Mouse (Mus musculus) heart, postnatal 10 days (tissue): ENCODE data around the gene Herpud2. TPM values are rescaled to one million over a fixed set of nuclear protein-coding genes. Genes with fewer than 3 reads are reported as not detected.

Experiments used
- DNase-seq, 2 experiments: peaks; one replicate each; pipeline ENCODE4 v3.0.0; 2021
- intact Hi-C: fragments of 180-260 bp; cut with DNase I; formaldehyde crosslinking; loops from one replicate; pipeline ENCODE4 v1.15.1; 2025
- total RNA-seq, 2 experiments: library from RNA; stranded (reverse); gene quantifications; 2 replicates each; pipeline ENCODE4 v1.2.3; 2021

Gene Herpud2
- total RNA-seq = 10 to 100 TPM; 40.4 to 42.1 TPM

- DNase-seq = peak; percentile 95
- intact Hi-C loops = loop anchor here (5.0 kb wide), 2 partner anchors 101 to 331 kb away; partner anchors contain the start of genes Eepd1 and Sept7
Measured at GRCm38 (mm10) chr9:25151611-25152241, at the start of gene Herpud2. Herpud2 (minus strand) TSS chr9:25151820.

- no peak for DNase-seq
- intact Hi-C loops = no loop called here
Measured at GRCm38 (mm10) chr9:25200987-25201386, 49.4 kb upstream of the Herpud2 start.

GRCm38 (mm10) chr9:25200148-25200547 is 48.5 kb upstream of the Herpud2 start:
- DNase-seq = no peak
- intact Hi-C loops = no loop called here

GRCm38 (mm10) chr9:25196746-25197145 is 45.1 kb upstream of the Herpud2 start:
- no peak for DNase-seq
- intact Hi-C loops = no loop called here

GRCm38 (mm10) chr9:25191612-25192011 is 40.0 kb upstream of the Herpud2 start:
- no peak for DNase-seq
- intact Hi-C loops = no loop called here

- no peak for DNase-seq
- intact Hi-C loops = no loop called here
Measured at GRCm38 (mm10) chr9:25186501-25186900, 34.9 kb upstream of the Herpud2 start.

- intact Hi-C loops = no loop called here
- no peak for DNase-seq
Measured at GRCm38 (mm10) chr9:25185854-25186253, 34.2 kb upstream of the Herpud2 start.

GRCm38 (mm10) chr9:25184606-25185005 is 33.0 kb upstream of the Herpud2 start:
- no peak for DNase-seq
- intact Hi-C loops = no loop called here

GRCm38 (mm10) chr9:25178066-25178465 is 26.4 kb upstream of the Herpud2 start:
- intact Hi-C loops = loop anchor here (2.0 to 5.0 kb wide), 2 partner anchors 21 to 34 kb away; no protein-coding TSS in a partner anchor
- DNase-seq = peak; percentile 27 to 44

GRCm38 (mm10) chr9:25177201-25177600 is 25.6 kb upstream of the Herpud2 start:
- intact Hi-C loops = loop anchor here (5.0 kb wide), 1 partner anchor 35 kb away; no protein-coding TSS in a partner anchor
- peak; percentile 73 to 74 for DNase-seq

GRCm38 (mm10) chr9:25176562-25176961 is 24.9 kb upstream of the Herpud2 start:
- intact Hi-C loops = loop anchor here (5.0 kb wide), 1 partner anchor 36 kb away; no protein-coding TSS in a partner anchor
- DNase-seq = peak; percentile 54 to 66

GRCm38 (mm10) chr9:25175978-25176377 is 24.4 kb upstream of the Herpud2 start:
- peak; percentile 32 to 43 for DNase-seq
- intact Hi-C loops = loop anchor here (2.0 to 5.0 kb wide), 2 partner anchors 36 to 77 kb away; partner anchors contain the start of gene Sept7

- intact Hi-C loops = loop anchor here (2.0 to 5.0 kb wide), 2 partner anchors 37 to 78 kb away; partner anchors contain the start of gene Sept7
- DNase-seq = peak; percentile 82 to 85
Measured at GRCm38 (mm10) chr9:25175039-25175442, 23.4 kb upstream of the Herpud2 start.

GRCm38 (mm10) chr9:25174614-25175013 is 23.0 kb upstream of the Herpud2 start:
- DNase-seq = peak in 1 of 2 experiments; percentile 30
- intact Hi-C loops = loop anchor here (2.0 to 5.0 kb wide), 2 partner anchors 38 to 78 kb away; partner anchors contain the start of gene Sept7

GRCm38 (mm10) chr9:25173171-25173570 is 21.6 kb upstream of the Herpud2 start:
- intact Hi-C loops = no loop called here
- peak; percentile 66 to 79 for DNase-seq

GRCm38 (mm10) chr9:25169626-25170025 is 18.0 kb upstream of the Herpud2 start:
- intact Hi-C loops = loop anchor here (1.0 to 5.0 kb wide), 2 partner anchors 137 to 423 kb away; no protein-coding TSS in a partner anchor
- DNase-seq = no peak

- intact Hi-C loops = loop anchor here (1.0 to 5.0 kb wide), 2 partner anchors 142 to 425 kb away; no protein-coding TSS in a partner anchor
- DNase-seq = peak; percentile 85 to 90
Measured at GRCm38 (mm10) chr9:25167458-25168084, 16.0 kb upstream of the Herpud2 start.

- intact Hi-C loops = no loop called here
- DNase-seq = no peak
Measured at GRCm38 (mm10) chr9:25158218-25158617, 6.6 kb upstream of the Herpud2 start.

- intact Hi-C loops = no loop called here
- DNase-seq = no peak
Measured at GRCm38 (mm10) chr9:25156377-25156776, 4.8 kb upstream of the Herpud2 start.

- no peak for DNase-seq
Measured at GRCm38 (mm10) chr9:25153066-25153465, 1.4 kb upstream of the Herpud2 start.

GRCm38 (mm10) chr9:25152457-25152856 is 837 bp upstream of the Herpud2 start:
- intact Hi-C loops = loop anchor here (5.0 kb wide), 2 partner anchors 100 to 330 kb away; partner anchors contain the start of genes Eepd1 and Sept7
- DNase-seq = no peak

More at GRCm38 (mm10) chr9:25153066-25153465, 1.4 kb upstream of the Herpud2 start:
- intact Hi-C loops = loop anchor here (5.0 kb wide), 2 partner anchors 99 to 329 kb away; partner anchors contain the start of genes Eepd1 and Sept7
